Mouse (Mus musculus): ENCODE measurements around the gene Apba2.

Apba2 gene

DNA sequence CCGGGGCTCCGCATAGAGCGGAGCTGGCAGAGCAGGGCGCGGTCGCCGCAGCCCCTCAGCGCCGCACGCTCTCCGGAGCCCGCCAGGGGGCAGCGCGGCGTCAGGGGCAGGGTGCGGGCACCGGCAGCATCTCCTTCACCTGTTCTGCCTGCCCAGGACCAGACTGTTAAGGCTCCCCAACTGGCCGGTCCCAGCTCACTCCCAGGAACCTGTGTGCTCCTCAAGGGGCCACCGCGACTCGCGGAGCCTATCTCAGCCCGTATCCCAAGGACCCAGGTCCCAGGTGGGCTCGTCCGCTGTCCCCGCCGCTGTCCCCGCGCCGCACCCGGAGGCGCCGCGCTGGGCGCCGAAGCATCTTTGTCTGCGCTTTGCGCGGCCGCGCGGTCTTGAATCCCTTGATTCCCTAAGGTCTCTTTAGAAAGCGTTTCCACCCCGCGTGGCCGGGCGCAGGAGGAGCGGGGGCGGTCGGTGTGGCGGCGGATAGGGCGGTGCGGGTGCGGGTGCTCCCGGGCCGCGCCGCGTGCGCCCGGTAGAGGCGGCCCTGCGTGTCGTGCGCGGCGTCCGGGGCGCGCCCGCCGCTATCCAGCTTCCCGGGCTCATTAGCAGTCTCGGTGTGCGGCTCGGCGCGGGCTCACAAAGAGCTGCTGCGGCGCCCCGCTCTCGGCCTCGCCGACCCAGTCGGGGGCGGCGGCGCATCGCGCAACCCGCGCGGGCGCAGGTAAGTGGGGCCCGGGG, at the start of gene Apba2:
Apba2 (plus strand) TSS at position 171 of the 735 bp plus-strand sequence.
- DNase-seq, result peak; percentile 10

DNA sequence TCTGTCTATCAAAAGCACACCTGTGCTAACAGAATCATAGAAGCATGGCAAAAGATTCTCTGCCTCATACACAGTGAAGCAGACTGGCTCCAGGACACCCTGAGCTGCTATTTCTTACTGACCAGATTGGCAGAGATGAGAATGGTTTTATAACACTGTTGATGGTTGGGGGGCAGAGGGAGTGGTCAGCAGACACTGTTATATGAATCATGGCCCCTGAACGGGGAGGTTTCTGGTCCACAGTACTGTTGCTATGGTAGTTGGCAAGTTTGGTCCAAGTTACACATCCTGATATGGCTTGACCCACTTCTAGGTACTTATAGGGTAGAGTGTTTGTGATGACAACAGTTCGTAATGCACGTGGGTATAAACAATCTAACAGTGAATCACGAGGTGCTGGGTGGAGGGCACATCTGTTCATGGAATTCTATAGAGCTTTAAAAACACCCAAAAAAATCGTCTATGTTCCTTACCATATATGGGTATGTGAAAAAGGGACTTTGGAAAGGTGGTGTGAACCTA, 49.6 kb upstream of the Apba2 start:
- DNase-seq, result no peak

- no peak for DNase-seq
These were observed 48.9 kb upstream of the Apba2 start for GRCm38 (mm10) chr7:64452471-64453222.

DNA sequence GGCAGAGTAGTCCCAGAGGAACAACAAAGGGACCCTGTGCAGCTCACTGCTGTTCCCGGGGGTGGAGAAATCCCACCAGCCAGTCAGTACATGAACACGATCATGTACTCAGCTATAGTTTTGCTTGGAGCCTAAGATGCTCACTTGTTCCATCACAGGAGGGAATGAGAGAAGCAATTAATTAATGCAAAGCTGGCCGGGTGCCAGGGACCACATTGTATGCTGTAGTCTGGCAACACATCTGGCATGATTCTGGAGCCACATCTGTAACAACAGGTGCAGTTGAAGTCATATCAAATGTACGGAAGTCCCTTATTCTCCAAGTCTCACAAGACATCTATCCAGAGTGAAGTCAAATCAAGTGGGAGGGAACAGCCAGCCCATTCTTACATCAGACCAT, 45.3 kb upstream of the Apba2 start:
- DNase-seq, result no peak

- no peak for DNase-seq
These were observed 44.8 kb upstream of the Apba2 start for GRCm38 (mm10) chr7:64456676-64457075.

GRCm38 (mm10) chr7:64457811-64458210, 43.7 kb upstream of the Apba2 start:
- DNase-seq, result no peak

DNA sequence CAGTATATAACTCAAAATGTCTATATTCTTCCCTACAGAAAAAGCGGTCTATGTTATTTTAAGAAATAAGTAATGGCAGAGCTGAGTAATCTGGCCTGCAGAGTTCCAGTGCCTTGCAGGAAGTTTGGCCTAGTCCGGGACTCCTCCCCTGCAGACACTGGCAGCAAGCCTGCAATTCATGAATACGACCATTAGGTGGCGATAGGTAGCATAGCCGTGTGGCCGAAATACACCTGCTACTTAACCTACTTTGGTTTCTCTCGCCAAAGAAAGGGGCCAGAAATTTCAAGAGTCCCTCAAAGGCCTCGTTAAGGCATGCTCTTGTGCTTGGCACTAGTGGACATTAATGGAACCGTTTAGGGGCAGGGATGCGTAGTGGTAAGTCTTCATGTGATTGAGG, 4.1 kb upstream of the Apba2 start:
- DNase-seq, result peak; percentile 24

- DNase-seq, result peak; percentile 1
These were observed 1.0 kb downstream of the Apba2 start for GRCm38 (mm10) chr7:64502271-64503180.

GRCm38 (mm10) chr7:64503641-64504040, 2.1 kb downstream of the Apba2 start:
- peak; percentile 1 for DNase-seq

- peak; percentile 1 for DNase-seq
These were observed 3.3 kb downstream of the Apba2 start for GRCm38 (mm10) chr7:64504691-64505231.

- DNase-seq, result no peak
These were observed 4.1 kb downstream of the Apba2 start for GRCm38 (mm10) chr7:64505571-64505970.

- DNase-seq, result peak; percentile 1
These were observed 7.3 kb downstream of the Apba2 start for GRCm38 (mm10) chr7:64508826-64509225.

DNA sequence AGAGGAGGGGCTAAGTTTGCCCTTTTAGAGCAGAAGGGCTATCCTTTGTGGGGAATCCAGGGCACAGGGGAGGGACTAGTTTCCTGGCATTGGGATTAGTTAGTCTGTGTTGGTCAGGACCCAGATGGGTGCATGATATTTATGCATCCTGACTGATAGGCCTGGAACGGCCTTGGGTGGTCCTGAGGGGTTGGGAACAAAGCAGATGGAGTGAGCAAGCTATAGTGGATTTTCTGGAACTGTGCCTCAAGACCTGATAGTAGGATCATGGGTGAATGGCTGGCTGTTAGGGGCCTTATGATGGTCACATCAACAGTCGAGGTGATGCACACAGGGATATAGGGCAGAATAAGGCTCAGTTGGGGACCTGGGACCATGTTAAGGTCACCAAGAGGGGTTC, 8.4 kb downstream of the Apba2 start:
- DNase-seq, result no peak

DNA sequence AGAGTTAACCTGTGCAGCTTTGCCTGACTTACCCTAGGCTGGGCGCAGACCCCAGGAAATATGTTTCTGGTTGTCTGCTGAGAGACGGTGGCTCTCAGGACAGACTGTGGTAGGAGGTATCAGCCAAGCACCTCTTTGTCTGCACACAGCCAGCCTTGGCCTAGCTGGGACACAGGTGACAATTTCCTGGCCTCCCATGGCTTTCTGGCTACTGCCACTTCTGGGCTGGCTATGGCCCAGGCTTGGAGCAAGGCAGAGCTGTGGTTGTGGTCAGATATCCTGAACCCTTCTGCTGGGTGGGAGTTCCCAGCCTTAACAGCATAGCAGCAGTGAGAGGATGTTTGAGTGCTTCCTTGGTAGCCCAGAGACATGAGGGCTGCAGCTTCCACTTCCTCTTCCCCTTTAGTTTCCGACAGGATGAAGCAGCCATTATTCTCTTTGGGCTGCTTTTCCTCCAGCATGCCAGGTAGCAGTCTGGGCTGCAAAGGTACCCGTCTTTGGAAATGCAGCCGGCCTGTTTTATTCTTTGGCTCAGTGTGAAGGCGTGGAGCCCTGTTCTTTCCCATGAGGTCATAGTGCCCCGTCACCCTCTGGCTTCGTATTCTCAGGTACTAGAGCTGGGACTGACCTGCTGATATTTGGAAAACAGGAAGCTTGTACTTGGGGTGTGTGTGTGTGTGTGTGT, 9.2 kb downstream of the Apba2 start:
- DNase-seq, result peak; percentile 1

- no peak for DNase-seq
These were observed 12.1 kb downstream of the Apba2 start for GRCm38 (mm10) chr7:64513621-64514020.

DNA sequence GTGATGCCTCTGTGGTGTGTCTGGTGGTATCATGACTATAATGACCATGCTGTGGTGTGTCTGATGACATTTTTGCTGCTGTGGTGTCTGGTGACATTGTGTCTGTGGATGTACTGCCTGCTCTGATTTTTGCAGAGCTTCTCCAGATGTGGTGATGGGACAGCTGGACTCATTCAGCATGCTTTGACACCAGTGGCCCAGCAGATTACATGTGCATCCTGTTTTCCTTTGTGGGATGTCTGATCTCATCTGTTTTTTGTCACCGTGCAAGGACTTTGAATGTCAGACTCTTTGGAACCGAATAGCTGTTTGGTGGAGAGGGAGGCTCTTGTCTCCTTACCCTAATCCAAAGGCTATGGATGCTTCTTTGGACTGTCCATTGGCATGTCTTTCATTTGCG, 13.8 kb downstream of the Apba2 start:
- DNase-seq, result no peak

- DNase-seq, result no peak
These were observed 14.4 kb downstream of the Apba2 start for GRCm38 (mm10) chr7:64515891-64516290.

- DNase-seq, result no peak
These were observed 17.6 kb downstream of the Apba2 start for GRCm38 (mm10) chr7:64519091-64519490.

DNA sequence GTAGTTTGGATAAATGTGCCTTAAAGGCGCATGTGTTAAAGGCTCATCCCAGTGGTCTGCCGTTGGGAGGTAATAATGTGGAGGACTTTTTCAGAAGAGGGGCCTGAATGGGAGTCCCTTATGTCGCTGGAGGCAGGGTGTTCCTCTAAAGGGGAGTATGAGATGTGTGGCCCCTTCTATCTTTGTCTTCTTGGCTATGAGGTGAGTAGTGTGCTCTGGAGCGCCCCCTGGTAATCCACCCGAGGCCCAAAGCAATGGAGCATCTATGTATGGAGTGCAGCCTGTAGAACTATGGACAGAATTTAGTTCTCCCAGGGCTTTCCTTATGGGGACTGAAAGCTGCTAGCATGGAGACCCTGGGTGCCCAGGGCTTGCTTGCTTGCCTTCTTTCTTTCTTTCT, 18.0 kb downstream of the Apba2 start:
- DNase-seq, result no peak

DNA sequence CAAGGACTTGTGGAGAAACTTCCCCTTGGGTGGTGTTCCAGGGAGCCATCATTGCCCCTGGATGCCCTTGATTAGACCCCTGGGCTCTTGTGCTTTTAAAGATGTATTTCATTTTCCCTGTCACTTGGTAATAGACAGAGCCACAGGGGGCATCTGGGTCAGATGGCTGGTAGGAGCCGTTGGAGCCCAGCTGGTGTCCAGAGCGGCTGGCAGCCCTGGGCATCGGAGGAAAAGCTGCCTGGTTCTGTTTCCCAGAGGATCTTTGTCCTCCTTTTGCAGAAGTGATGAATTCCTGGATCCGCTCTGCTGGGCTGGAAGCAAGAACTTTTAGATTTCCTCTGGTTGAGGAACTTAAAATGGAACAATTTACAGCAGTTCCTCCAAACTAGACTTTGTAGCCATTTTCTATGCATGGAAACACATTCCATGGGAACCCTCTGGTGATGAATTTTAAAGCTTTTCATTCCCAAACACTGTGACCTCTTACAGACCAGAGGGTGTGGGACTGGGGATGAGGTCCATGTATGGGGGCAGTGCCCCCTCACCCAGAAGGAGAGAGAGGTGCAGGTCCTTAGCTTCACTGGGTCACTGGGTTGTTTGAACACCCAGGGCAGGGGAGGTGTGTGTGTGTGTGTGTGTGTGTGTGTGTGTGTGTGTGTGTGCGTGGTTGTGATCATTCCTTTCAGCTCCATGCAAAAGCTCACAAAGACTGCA, 20.3 kb downstream of the Apba2 start:
- DNase-seq, result no peak

DNA sequence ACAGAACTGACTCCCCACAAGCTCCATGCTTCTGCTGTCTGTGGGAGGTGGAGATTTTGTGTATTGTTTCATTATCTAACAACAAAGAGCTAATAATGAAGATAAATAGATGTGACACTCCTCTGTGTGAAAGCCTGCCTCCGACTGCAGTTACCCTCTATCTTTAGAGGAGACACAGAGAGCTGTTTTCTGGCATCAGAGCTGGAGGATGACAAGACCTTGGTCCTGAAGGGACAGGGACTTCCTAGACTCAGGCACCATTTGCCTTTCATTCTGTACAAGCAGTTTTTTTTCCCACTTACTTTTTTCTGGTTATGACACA, 20.9 kb downstream of the Apba2 start:
- DNase-seq, result no peak

DNA sequence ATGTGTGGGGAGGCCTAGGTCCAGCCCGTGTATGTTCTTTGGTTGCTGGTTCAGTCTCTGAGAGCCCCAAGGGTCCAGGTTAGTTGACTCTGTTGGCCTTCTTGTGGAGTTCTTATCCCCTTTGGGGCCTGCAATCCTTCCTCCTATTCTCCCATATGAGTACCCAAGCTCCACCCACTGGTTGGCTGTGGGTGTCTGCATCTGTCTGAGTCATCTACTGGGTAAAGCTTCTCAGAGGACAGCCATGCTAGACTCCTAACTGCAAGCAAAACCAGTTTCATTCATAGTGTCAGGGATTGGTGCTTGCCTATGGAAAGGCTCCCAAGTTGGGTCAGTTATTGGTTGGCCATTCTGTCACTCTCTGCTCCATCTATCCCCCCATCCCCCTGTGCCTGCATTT, 29.8 kb downstream of the Apba2 start:
- DNase-seq, result no peak

Measured in thymus, postnatal 14 days (tissue).